Mouse (Mus musculus) lung, adult 2 months (tissue): Measurements from ENCODE around the gene Atp6v1g1.

Experiments used
- CTCF ChIP-seq: fragments of 200-500 bp; IDR thresholded peaks from 2 replicates; pipeline ENCODE4 v1.5.1; 2011; ENCODE audit warnings: mild to moderate bottlenecking, low read length, control low read depth; ENCODE audit not compliant: insufficient read depth
- POLR2A ChIP-seq: fragments of 200-500 bp; IDR thresholded peaks from 2 replicates; pipeline ENCODE4 v1.6.1; 2011; ENCODE audit warnings: low read depth, mild to moderate bottlenecking, control low read depth, low read length, borderline replicate concordance; ENCODE audit errors: extremely low read depth

- TF ChIP-seq POLR2A (0 out of 2 replicates have a peak, but pooled peaks have one; percentile 4), CTCF (no peak)
These were observed 48.7 kb upstream of the Atp6v1g1 start, which contains the start of gene Whrn for GRCm38 (mm10) chr4:63495915-63496278.
